Mouse (Mus musculus): Measurements from ENCODE around the gene Sh3rf3. TPM values are rescaled to one million over a fixed set of nuclear protein-coding genes. Genes with fewer than 3 reads are reported as not detected.
"Not testable (repeated sequence)": the region's sequence is repeated elsewhere in the genome, so short reads cannot be mapped to it uniquely, and the experiment has no call there.

Sh3rf3 gene
- polyA plus RNA-seq, 1 experiment from 2014 or later = 12.5 TPM

GRCm38 (mm10) chr10:59091988-59092387 is 278.8 kb downstream of the Sh3rf3 start:
- peak overlapping the region; percentile 96 for H3K27ac ChIP-seq (replicated peaks)
- H3K36me3 ChIP-seq = peaks cover 2% of the 10 kb centered on the region; the same call in 1 of the 2 replicates
- no peaks in the 10 kb centered on the region for H3K9me3 ChIP-seq
- 45% methylated on average over 7 of the region's 7 CpGs for WGBS
- H3K9ac ChIP-seq (replicated peaks) = no peak overlapping the region
- no peak overlapping the region for H3K4me2 ChIP-seq (replicated peaks)
- H3K4me1 ChIP-seq = peaks cover 63% of the 10 kb centered on the region
- no peak overlapping the region for H3K4me3 ChIP-seq
- H3K27me3 ChIP-seq = no peaks in the 10 kb centered on the region
- ATAC-seq (replicated peaks) = 0 out of 2 replicates have a peak, but pooled peaks have one; percentile 7

- not testable (repeated sequence) for H3K9ac ChIP-seq (replicated peaks); H3K4me2 ChIP-seq (replicated peaks); H3K9me3 ChIP-seq; H3K27me3 ChIP-seq; H3K36me3 ChIP-seq; H3K4me3 ChIP-seq; H3K27ac ChIP-seq (replicated peaks); ATAC-seq (replicated peaks)
- H3K4me1 ChIP-seq = peaks cover 10% of the 10 kb centered on the region; the same call in 1 of the 2 replicates
- WGBS = 82% methylated on average over 5 of the region's 5 CpGs
Observed at GRCm38 (mm10) chr10:59103076-59103475, 289.9 kb downstream of the Sh3rf3 start.

- H3K9ac ChIP-seq (replicated peaks) = no peak overlapping the region
- peaks cover 10% of the 10 kb centered on the region; the same call in 1 of the 2 replicates for H3K4me1 ChIP-seq
- H3K27me3 ChIP-seq = no peaks in the 10 kb centered on the region
- 68% methylated on average over 5 of the region's 5 CpGs for WGBS
- peak overlapping the region; percentile 67 for H3K27ac ChIP-seq (replicated peaks)
- peak; percentile 64 for ATAC-seq (replicated peaks)
- no peaks in the 10 kb centered on the region for H3K9me3 ChIP-seq
- H3K4me3 ChIP-seq = no peak overlapping the region
- H3K4me2 ChIP-seq (replicated peaks) = no peak overlapping the region
- 0 out of 2 replicates have a peak, but pooled peaks cover 3% of the 10 kb centered on the region for H3K36me3 ChIP-seq
Observed at GRCm38 (mm10) chr10:59104683-59105082, 291.5 kb downstream of the Sh3rf3 start.

- 91% methylated on average over 8 of the region's 8 CpGs for WGBS
- ATAC-seq (replicated peaks) = no peak
- Histone ChIP-seq H3K9me3 (no peaks in the 10 kb centered on the region), H3K4me3 (no peak overlapping the region), H3K4me2 (replicated peaks) (no peak overlapping the region), H3K27ac (replicated peaks) (0 out of 2 replicates have a peak overlapping the region, but pooled peaks have one; percentile 65), H3K4me1 (peaks cover 10% of the 10 kb centered on the region; the same call in 1 of the 2 replicates), H3K36me3 (peaks cover 14% of the 10 kb centered on the region; the same call in 1 of the 2 replicates), H3K27me3 (no peaks in the 10 kb centered on the region), H3K9ac (replicated peaks) (no peak overlapping the region)
Observed at GRCm38 (mm10) chr10:59105885-59106284, 292.7 kb downstream of the Sh3rf3 start.

- 85% methylated on average over 3 of the region's 3 CpGs for WGBS
- no peak for ATAC-seq (replicated peaks)
- Histone ChIP-seq H3K27ac (replicated peaks) (no peak overlapping the region), H3K9ac (replicated peaks) (no peak overlapping the region), H3K4me3 (no peak overlapping the region), H3K27me3 (no peaks in the 10 kb centered on the region), H3K36me3 (peaks cover 16% of the 10 kb centered on the region; the same call in 1 of the 2 replicates), H3K4me2 (replicated peaks) (no peak overlapping the region), H3K9me3 (no peaks in the 10 kb centered on the region), H3K4me1 (peaks cover 10% of the 10 kb centered on the region; the same call in 1 of the 2 replicates)
Observed at GRCm38 (mm10) chr10:59106644-59107043, 293.5 kb downstream of the Sh3rf3 start.

GRCm38 (mm10) chr10:59109015-59109414 is 295.9 kb downstream of the Sh3rf3 start:
- Histone ChIP-seq H3K4me3 (no peak overlapping the region), H3K4me2 (replicated peaks) (no peak overlapping the region), H3K27me3 (no peaks in the 10 kb centered on the region), H3K36me3 (peaks cover 18% of the 10 kb centered on the region; the same call in 1 of the 2 replicates), H3K4me1 (peaks cover 10% of the 10 kb centered on the region; the same call in 1 of the 2 replicates), H3K9ac (replicated peaks) (no peak overlapping the region), H3K9me3 (no peaks in the 10 kb centered on the region), H3K27ac (replicated peaks) (no peak overlapping the region)
- WGBS = 47% methylated on average over 2 of the region's 2 CpGs
- peak; percentile 26; the same call in 1 of the 2 replicates for ATAC-seq (replicated peaks)

GRCm38 (mm10) chr10:59110386-59110785 is 297.2 kb downstream of the Sh3rf3 start:
- 91% methylated on average over 7 of the region's 7 CpGs for WGBS
- Histone ChIP-seq H3K27me3 (no peaks in the 10 kb centered on the region), H3K9ac (replicated peaks) (no peak overlapping the region), H3K9me3 (no peaks in the 10 kb centered on the region), H3K27ac (replicated peaks) (no peak overlapping the region), H3K4me2 (replicated peaks) (no peak overlapping the region), H3K36me3 (peaks cover 18% of the 10 kb centered on the region; the same call in 1 of the 2 replicates), H3K4me1 (peaks cover 7% of the 10 kb centered on the region; the same call in 1 of the 2 replicates), H3K4me3 (no peak overlapping the region)
- ATAC-seq (replicated peaks) = no peak

GRCm38 (mm10) chr10:59112755-59113154 is 299.6 kb downstream of the Sh3rf3 start:
- WGBS = 95% methylated on average over 8 of the region's 8 CpGs

GRCm38 (mm10) chr10:59113386-59113785 is 300.2 kb downstream of the Sh3rf3 start:
- Histone ChIP-seq H3K4me1 (0 out of 2 replicates have a peak, but pooled peaks cover 2% of the 10 kb centered on the region), H3K4me3 (no peak overlapping the region), H3K9me3 (no peaks in the 10 kb centered on the region), H3K4me2 (replicated peaks) (no peak overlapping the region), H3K36me3 (peaks cover 18% of the 10 kb centered on the region; the same call in 1 of the 2 replicates), H3K9ac (replicated peaks) (no peak overlapping the region), H3K27ac (replicated peaks) (no peak overlapping the region), H3K27me3 (no peaks in the 10 kb centered on the region)
- no peak for ATAC-seq (replicated peaks)
- 84% methylated on average over 9 of the region's 9 CpGs for WGBS

More at GRCm38 (mm10) chr10:59112755-59113154, 299.6 kb downstream of the Sh3rf3 start:
- no peak overlapping the region for H3K4me2 ChIP-seq (replicated peaks)
- no peaks in the 10 kb centered on the region for H3K9me3 ChIP-seq
- H3K4me1 ChIP-seq = 0 out of 2 replicates have a peak, but pooled peaks cover 2% of the 10 kb centered on the region
- no peaks in the 10 kb centered on the region for H3K27me3 ChIP-seq
- no peak overlapping the region for H3K27ac ChIP-seq (replicated peaks)
- ATAC-seq (replicated peaks) = no peak
- no peak overlapping the region for H3K4me3 ChIP-seq
- no peak overlapping the region for H3K9ac ChIP-seq (replicated peaks)
- peaks cover 18% of the 10 kb centered on the region; the same call in 1 of the 2 replicates for H3K36me3 ChIP-seq

GRCm38 (mm10) chr10:59114535-59115291 is 301.6 kb downstream of the Sh3rf3 start:
- no peaks in the 10 kb centered on the region for H3K27me3 ChIP-seq
- 0 out of 2 replicates have a peak, but pooled peaks cover 2% of the 10 kb centered on the region for H3K4me1 ChIP-seq
- 0 out of 2 replicates have a peak, but pooled peaks have one; percentile 50 for ATAC-seq (replicated peaks)
- H3K9me3 ChIP-seq = no peaks in the 10 kb centered on the region
- H3K27ac ChIP-seq (replicated peaks) = no peak overlapping the region
- 47% methylated on average over 15 of the region's 15 CpGs for WGBS
- H3K4me2 ChIP-seq (replicated peaks) = no peak overlapping the region
- H3K4me3 ChIP-seq = no peak overlapping the region
- no peak overlapping the region for H3K9ac ChIP-seq (replicated peaks)
- peaks cover 15% of the 10 kb centered on the region; the same call in 1 of the 2 replicates for H3K36me3 ChIP-seq

- H3K4me1 ChIP-seq = 0 out of 2 replicates have a peak, but pooled peaks cover 2% of the 10 kb centered on the region
- H3K9ac ChIP-seq (replicated peaks) = no peak overlapping the region
- no peak for ATAC-seq (replicated peaks)
- no peak overlapping the region for H3K4me3 ChIP-seq
- no peaks in the 10 kb centered on the region for H3K27me3 ChIP-seq
- WGBS = 92% methylated on average over 2 of the region's 2 CpGs
- H3K27ac ChIP-seq (replicated peaks) = no peak overlapping the region
- no peak overlapping the region for H3K4me2 ChIP-seq (replicated peaks)
- peaks cover 6% of the 10 kb centered on the region; the same call in 1 of the 2 replicates for H3K36me3 ChIP-seq
- H3K9me3 ChIP-seq = no peaks in the 10 kb centered on the region
Observed at GRCm38 (mm10) chr10:59115691-59116090, 302.5 kb downstream of the Sh3rf3 start.

GRCm38 (mm10) chr10:59116331-59116730 is 303.2 kb downstream of the Sh3rf3 start:
- Histone ChIP-seq H3K9me3 (no peaks in the 10 kb centered on the region), H3K4me2 (replicated peaks) (no peak overlapping the region), H3K9ac (replicated peaks) (no peak overlapping the region), H3K36me3 (0 out of 2 replicates have a peak, but pooled peaks cover 2% of the 10 kb centered on the region), H3K4me1 (0 out of 2 replicates have a peak, but pooled peaks cover 2% of the 10 kb centered on the region), H3K27ac (replicated peaks) (no peak overlapping the region), H3K27me3 (no peaks in the 10 kb centered on the region), H3K4me3 (no peak overlapping the region)
- WGBS = 83% methylated on average over 9 of the region's 9 CpGs
- no peak for ATAC-seq (replicated peaks)
